Mouse (Mus musculus) CD4-positive naive resting alpha-beta T cell, adult 57 days (primary cell): ENCODE data around the gene Gast. TPM values are rescaled to one million over a fixed set of nuclear protein-coding genes. Genes with fewer than 3 reads are reported as not detected.

ENCODE experiments used
- total RNA-seq: library from RNA; stranded (reverse); gene quantifications from one replicate; pipeline ENCODE4 v1.2.4, GENCODE M21; 2023

Gene Gast
- not detected for total RNA-seq

DNA sequence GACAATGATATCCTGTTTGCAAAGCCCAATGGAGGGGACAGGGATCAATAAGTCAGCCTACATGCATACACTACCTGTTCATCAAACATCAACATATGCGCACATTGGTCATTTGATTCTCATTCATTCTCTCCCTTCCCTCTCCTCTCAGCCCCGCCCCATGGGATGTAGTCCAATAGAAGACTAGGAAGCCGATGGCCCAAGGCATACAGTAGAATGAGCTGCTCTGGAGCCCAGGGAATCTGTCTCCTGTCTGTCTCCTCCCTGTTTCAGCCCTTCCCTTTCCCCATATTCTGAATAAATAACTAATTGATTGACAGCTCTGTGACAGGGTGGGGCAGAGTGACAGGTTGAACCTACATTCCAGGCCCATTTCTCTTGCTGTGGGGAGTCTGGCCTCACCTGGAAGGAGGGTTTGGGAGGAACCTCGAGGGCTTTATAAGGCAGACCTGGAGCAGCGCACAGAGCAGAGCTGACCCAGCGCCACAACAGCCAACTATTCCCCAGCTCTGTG lies at the start of gene Gast:
TSS of gene Gast (plus strand) at position 464 of the 514 bp plus-strand sequence.

DNA sequence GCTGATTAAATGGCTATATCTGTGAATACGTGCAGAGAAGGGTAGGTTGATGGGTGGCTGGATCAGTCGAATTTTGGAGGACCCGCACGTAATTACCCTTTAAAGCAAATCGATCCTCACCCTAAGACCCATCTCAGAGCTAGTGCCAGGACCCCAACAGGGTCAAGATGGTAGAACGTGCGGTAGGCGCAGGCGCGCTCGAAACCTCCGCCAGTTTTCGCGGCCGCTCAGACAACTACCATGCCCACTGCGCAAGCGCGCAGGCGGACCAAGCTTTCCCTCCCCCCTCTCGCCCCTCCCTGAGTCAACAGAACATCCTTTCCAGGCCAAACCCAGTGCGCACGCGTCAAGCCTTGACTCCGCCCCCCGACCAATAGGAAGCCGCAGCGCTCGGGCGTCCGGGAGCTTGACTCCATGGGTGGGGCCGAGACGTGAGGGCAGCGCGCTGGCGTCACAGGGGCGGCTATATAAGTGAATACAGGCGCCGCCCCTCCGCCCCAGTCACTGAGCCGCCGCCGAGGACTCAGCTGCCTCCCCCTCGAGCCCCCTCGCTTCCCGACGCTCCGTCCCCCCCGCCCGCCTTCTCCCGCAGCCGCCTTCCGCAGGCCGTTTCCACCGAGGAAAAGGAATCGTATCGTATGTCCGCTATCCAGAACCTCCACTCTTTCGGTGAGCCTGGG lies 14.6 kb upstream of the Gast start, which contains the start of gene Eif1:
TSS of gene Eif1 (plus strand) at position 394 of the 680 bp plus-strand sequence.

DNA sequence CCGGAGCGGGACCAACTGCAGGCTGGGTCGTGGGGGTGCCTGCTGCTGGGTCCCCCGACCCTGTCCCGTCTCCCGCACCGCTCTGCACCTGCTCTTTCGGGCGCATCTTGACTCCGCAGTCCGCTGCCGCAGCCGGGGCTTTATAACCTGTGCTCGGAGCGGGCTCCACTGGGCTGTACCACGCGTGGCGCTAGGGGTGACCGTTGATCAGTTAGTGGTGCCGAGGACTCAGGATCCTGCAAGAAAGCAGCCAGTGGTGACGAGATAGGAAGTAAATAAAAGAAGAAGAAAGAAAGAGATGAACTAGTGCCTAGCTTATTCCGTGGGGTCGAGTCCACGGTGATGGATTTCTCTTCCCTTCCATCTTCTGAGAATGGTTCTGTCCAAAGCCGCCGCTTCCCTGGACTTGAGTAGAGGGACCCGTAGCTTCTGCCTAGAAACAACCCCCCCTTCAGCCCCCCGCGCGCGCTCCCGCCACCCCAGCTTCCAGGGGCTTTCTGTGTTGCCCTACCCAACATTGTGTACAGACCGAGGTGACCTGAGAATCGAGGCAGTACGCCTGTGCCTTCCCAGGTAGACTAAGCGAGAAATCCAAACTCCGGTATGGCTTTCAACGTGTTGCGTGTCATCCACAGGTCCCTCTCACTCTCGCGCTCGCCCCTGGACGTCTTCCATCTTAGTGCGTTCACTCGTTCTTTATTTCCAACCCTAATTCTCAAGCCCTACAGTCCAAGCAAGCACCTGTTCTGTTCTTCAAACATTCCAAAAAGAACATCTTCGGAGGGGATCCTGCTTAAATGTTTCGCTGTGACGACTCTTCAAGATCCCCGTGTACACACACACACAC lies 22.0 kb downstream of the Gast start, which contains the start of gene Hap1:
TSS of gene Hap1 (minus strand) at position 157 of the 847 bp plus-strand sequence.

Other genes with a start within 250 kb of the Gast start
- not detected for gene Krt32, start 246.2 kb upstream of the Gast start, total RNA-seq
- gene Krt35, start 238.2 kb upstream of the Gast start, total RNA-seq = not detected
- not detected for gene Krt36, start 228.8 kb upstream of the Gast start, total RNA-seq
- gene Krt13, start 212.8 kb upstream of the Gast start, total RNA-seq = not detected
- gene Krt15, start 198.5 kb upstream of the Gast start, total RNA-seq = not detected
- gene Krt19, start 185.7 kb upstream of the Gast start, total RNA-seq = 4.8 TPM
- not detected for gene Krt9, start 141.2 kb upstream of the Gast start, total RNA-seq
- not detected for gene Krt14, start 126.9 kb upstream of the Gast start, total RNA-seq
- not detected for gene Krt16, start 85.5 kb upstream of the Gast start, total RNA-seq
- not detected for gene Krt17, start 73.4 kb upstream of the Gast start, total RNA-seq
- not detected for gene Krt42, start 64.5 kb upstream of the Gast start, total RNA-seq
- gene Eif1, start 14.5 kb upstream of the Gast start, total RNA-seq = 2,248 TPM
- 0.86 TPM for gene Hap1, start 21.7 kb downstream of the Gast start, total RNA-seq
- 13.5 TPM for gene Jup, start 63.4 kb downstream of the Gast start, total RNA-seq
- gene P3h4, start 80.4 kb downstream of the Gast start, total RNA-seq = 0.35 TPM
- 1.8 TPM for gene Fkbp10, start 81.3 kb downstream of the Gast start, total RNA-seq
- 91.2 TPM for gene Nt5c3b, start 107.4 kb downstream of the Gast start, total RNA-seq
- gene Klhl10, start 107.5 kb downstream of the Gast start, total RNA-seq = 2.0 TPM
- 27.2 TPM for gene Klhl11, start 138.3 kb downstream of the Gast start, total RNA-seq
- 150 TPM for gene Acly, start 193.6 kb downstream of the Gast start, total RNA-seq
- not detected for gene Ttc25, start 211.2 kb downstream of the Gast start, total RNA-seq
- gene Cnp, start 240.5 kb downstream of the Gast start, total RNA-seq = 107 TPM